Mouse (Mus musculus) ES-E14 (cell line): ENCODE results near the gene Prph.

Source experiments
- CHD2 ChIP-seq: IDR thresholded peaks from 2 replicates; pipeline ENCODE4 v1.6.1; 2014; ENCODE audit warnings: mild to moderate bottlenecking, low read depth, low read length, inconsistent platforms
- ZNF384 ChIP-seq: IDR thresholded peaks from 2 replicates; pipeline ENCODE4 v1.6.1; 2012; ENCODE audit warnings: low read depth, low read length, inconsistent platforms

DNA sequence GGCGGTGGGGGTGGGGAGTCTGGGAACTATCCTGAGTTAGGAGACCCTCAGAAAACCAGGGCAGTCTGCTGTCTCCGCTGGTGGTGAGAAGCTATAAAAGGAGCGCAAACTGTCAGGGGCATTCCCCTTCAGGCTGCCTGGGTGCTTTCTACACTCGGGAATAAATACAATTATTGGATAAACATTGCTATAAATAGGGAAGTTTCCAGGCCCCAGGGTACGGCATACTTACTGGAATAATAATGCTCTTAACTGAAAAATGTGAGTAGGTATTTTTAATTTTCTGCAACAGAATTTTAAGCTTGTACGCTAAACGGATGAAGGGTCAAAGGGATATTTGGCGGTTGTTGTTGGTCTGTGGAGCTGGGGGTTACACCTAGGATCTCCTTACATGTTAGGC, 35.5 kb upstream of the Prph start:
- TF ChIP-seq ZNF384 (no peak), CHD2 (no peak)
